Mouse (Mus musculus): Measurements from ENCODE around the gene Zfp938. TPM values are rescaled to one million over a fixed set of nuclear protein-coding genes. Genes with fewer than 3 reads are reported as not detected.

Zfp938 gene
- total RNA-seq, 1 experiment = 7.3 TPM

DNA sequence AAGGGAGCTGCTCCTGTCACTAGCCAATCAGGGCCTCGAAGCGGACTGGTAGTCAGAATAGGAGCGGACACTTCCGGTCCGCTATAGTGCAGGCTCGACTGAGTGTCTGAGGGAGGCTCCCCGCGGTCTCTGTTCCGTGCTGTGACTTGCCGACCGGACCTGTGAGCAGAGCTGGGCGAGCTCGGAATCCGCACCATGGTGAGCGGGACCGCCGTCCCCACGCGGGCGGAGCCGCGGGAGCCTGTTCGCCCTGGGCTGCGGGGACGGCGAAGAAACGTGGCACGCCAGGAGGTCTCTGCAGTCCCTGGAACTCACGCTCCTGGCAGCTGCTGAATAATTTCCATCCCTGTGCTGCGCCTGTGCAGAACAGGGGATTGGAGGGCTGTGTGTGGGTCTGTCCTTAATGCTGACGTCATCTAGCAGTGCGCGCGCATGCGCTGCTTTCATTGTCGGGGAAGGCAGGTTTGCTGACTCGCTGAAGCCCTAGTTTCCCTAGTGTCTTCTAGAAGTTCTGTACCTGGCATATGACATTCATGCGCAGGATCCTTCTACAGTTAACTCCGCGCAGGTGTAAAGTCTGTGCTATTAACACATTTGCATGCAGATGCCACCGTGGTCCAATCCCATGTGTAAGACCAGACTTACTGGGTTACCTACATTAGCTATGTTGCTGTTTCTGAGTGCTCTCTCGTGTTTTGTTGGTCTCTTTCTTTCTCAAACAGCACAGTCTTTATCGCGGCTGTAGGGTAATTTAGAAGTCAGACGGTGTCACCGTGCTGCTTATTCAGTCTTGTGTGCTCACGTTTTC lies 62.6 kb downstream of the Zfp938 start:
- Histone ChIP-seq H3K9ac (ENCODE audit: insufficient read depth, low read depth, low read length, poor library complexity, severe bottlenecking) (peak overlapping the region; percentile 74), H3K4me1 (ENCODE audit: control insufficient read depth in 2 of 2, insufficient read depth in 2 of 2, low read length in 2 of 2, poor library complexity in 1 of 2) (peaks cover 0 to 3% of the 10 kb centered on the region in 2 experiments; a peak in 1 of 4 replicates), H3K4me3 (ENCODE audit: insufficient read depth in 1 of 2, low read depth in 1 of 2, low read length in 2 of 2, poor library complexity in 1 of 2, severe bottlenecking in 1 of 2) (peak overlapping the region; percentile 76 to 80), H3K27ac (ENCODE audit: insufficient read depth, low read depth, low read length, poor library complexity, severe bottlenecking) (no peak overlapping the region), H3K36me3 (ENCODE audit: control insufficient read depth, insufficient read depth, low read length, poor library complexity, severe bottlenecking) (no peaks in the 10 kb centered on the region), H3K9me3 (ENCODE audit: control insufficient read depth, insufficient read depth, low read depth, low read length) (no peaks in the 10 kb centered on the region)
- in situ Hi-C loops (cut with MboI; ENCODE audit: low sequenced_read_pairs in 2 of 2, unreplicated experiment in 2 of 2) = no loop called here
- DNase-seq (ENCODE audit: low read depth, low spot score) = peak; percentile 96
- TF ChIP-seq HCFC1 (IDR thresholded peaks at IDR 0.05; ENCODE audit: borderline replicate concordance, insufficient read depth, low read length) = peak; percentile 61; the same call in 1 of the 2 replicates
- TF ChIP-seq CHD2 (IDR thresholded peaks at IDR 0.05; ENCODE audit: low read depth, low read length) = no peak
- no peak for TF ChIP-seq ZC3H11A (IDR thresholded peaks at IDR 0.05; ENCODE audit: borderline replicate concordance, low read depth, low read length)
- peak; percentile 81 for TF ChIP-seq MAFK (IDR thresholded peaks at IDR 0.05; ENCODE audit: insufficient read depth, low read depth, low read length)

Other genes with a start within 250 kb of the Zfp938 start
- gene Zfp873, start 193.2 kb downstream of the Zfp938 start, total RNA-seq (2012; rRNA removed) = 9.1 and 10.4 TPM in 2 replicates
- gene BC024063, start 157.9 kb downstream of the Zfp938 start, total RNA-seq (2012; rRNA removed) = 10.2 and 10.8 TPM in 2 replicates
- gene AU041133, start 113.3 kb downstream of the Zfp938 start, total RNA-seq (2012; rRNA removed) = 6.6 and 8.4 TPM in 2 replicates
- gene 4932415D10Rik, start 75.3 kb upstream of the Zfp938 start, total RNA-seq (2012; rRNA removed) = not detected in 2 replicates
- 17.0 and 19.8 TPM in 2 replicates for gene Gm4924, start 113.0 kb upstream of the Zfp938 start, total RNA-seq (2012; rRNA removed)

Measured in ES-E14 (cell line).